Mouse (Mus musculus) MN1 (cell line): ENCODE data around the gene Plac8.

Source experiments
- DNase-seq: peaks from one replicate; pipeline ENCODE4 v3.0.0-alpha.2; 2016; ENCODE audit warnings: low spot score

Plac8 gene

GRCm38 (mm10) chr5:100572069-100572468 is at the start of gene Plac8:
Plac8 (minus strand) TSS chr5:100572245.
- no peak for DNase-seq

- no peak for DNase-seq
Observed at GRCm38 (mm10) chr5:100620952-100621351, 48.9 kb upstream of the Plac8 start.

- DNase-seq, result no peak
Observed at GRCm38 (mm10) chr5:100619586-100620275, 47.7 kb upstream of the Plac8 start.

GRCm38 (mm10) chr5:100613896-100614768 is 42.1 kb upstream of the Plac8 start:
- DNase-seq, result no peak

GRCm38 (mm10) chr5:100607868-100608267 is 35.8 kb upstream of the Plac8 start:
- no peak for DNase-seq

GRCm38 (mm10) chr5:100607090-100607762 is 35.2 kb upstream of the Plac8 start:
- DNase-seq, result no peak

GRCm38 (mm10) chr5:100605828-100606229 is 33.8 kb upstream of the Plac8 start:
- peak; percentile 63 for DNase-seq

GRCm38 (mm10) chr5:100604061-100604460 is 32.0 kb upstream of the Plac8 start:
- DNase-seq, result no peak

- no peak for DNase-seq
Observed at GRCm38 (mm10) chr5:100601864-100602263, 29.8 kb upstream of the Plac8 start.

GRCm38 (mm10) chr5:100598961-100599463 is 27.0 kb upstream of the Plac8 start:
- no peak for DNase-seq

- no peak for DNase-seq
Observed at GRCm38 (mm10) chr5:100597886-100598485, 25.9 kb upstream of the Plac8 start.

- no peak for DNase-seq
Observed at GRCm38 (mm10) chr5:100595999-100596398, 24.0 kb upstream of the Plac8 start.

GRCm38 (mm10) chr5:100594803-100595467 is 22.9 kb upstream of the Plac8 start:
- DNase-seq, result no peak

GRCm38 (mm10) chr5:100590505-100590904 is 18.5 kb upstream of the Plac8 start:
- peak; percentile 38 for DNase-seq

- DNase-seq, result no peak
Observed at GRCm38 (mm10) chr5:100587626-100588025, 15.6 kb upstream of the Plac8 start.

GRCm38 (mm10) chr5:100587136-100587535 is 15.1 kb upstream of the Plac8 start:
- no peak for DNase-seq

GRCm38 (mm10) chr5:100585657-100586056 is 13.6 kb upstream of the Plac8 start:
- no peak for DNase-seq

- DNase-seq, result no peak
Observed at GRCm38 (mm10) chr5:100585206-100585644, 13.2 kb upstream of the Plac8 start.

- DNase-seq, result no peak
Observed at GRCm38 (mm10) chr5:100583066-100583465, 11.0 kb upstream of the Plac8 start.

GRCm38 (mm10) chr5:100582435-100582826 is 10.4 kb upstream of the Plac8 start:
- DNase-seq, result no peak
